Mouse (Mus musculus): ENCODE results near the gene Tcn2. TPM values are rescaled to one million over a fixed set of nuclear protein-coding genes. Genes with fewer than 3 reads are reported as not detected.
"Not testable (repeated sequence)": the region's sequence is repeated elsewhere in the genome, so short reads cannot be mapped to it uniquely, and the experiment has no call there.

Tcn2 gene
- polyA plus RNA-seq, 1 experiment from 2014 or later = 52.1 TPM

DNA sequence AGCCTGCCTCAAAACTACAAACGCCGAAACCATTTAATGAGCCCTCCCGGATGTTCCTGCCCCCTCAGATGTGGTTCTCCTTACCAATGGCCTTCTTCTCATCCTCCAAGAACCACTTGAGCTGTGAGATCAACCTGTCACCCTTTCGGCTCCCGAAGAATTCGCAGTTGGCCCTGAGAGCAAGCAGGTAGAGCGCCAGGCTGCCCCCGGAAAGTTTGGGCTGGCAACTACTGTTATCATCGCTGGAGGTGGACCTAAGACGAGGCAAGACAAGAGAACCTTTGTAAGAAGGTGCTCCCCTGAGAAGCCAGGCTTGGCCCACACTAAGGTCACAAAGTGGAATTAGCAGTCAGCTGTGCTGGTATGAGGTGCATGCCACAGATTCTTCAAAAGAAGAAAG lies 6.0 kb downstream of the Tcn2 start:
- no peak overlapping the region for H3K4me2 ChIP-seq
- no peak overlapping the region for H3K9ac ChIP-seq
- H3K4me1 ChIP-seq = peaks cover 3% of the 10 kb centered on the region
- H3K36me3 ChIP-seq = peaks cover 3% of the 10 kb centered on the region; the same call in 1 of the 2 replicates
- no peaks in the 10 kb centered on the region for H3K27me3 ChIP-seq
- no peak for ATAC-seq (ENCODE audit: borderline replicate concordance, extremely low read depth, low FRiP score, low TSS enrichment)
- H3K4me3 ChIP-seq = no peak overlapping the region
- WGBS = 74% methylated on average over 10 of the region's 10 CpGs
- no peak overlapping the region for H3K27ac ChIP-seq
- H3K9me3 ChIP-seq = no peaks in the 10 kb centered on the region

DNA sequence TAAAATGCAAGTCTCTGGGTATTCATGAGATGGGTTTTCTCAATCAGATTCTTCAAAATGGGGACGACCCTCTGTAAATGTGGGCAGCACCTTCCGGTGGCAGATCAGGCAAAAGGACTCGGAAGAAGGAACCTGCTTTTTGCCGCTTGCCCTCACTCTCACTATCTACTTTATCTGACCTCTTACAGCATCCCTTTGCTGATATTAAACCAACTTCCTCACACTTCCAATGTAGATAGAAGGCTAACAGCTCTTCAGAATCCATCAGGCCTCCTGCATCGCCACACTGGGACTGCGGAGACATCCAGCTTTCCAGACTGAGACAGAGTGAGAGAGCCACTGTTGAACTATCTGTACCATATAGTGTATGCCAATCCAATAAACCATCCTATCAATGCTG lies 9.2 kb downstream of the Tcn2 start:
- Histone ChIP-seq H3K9ac (no peak overlapping the region), H3K4me2 (no peak overlapping the region), H3K27ac (no peak overlapping the region), H3K36me3 (peaks cover 5% of the 10 kb centered on the region; the same call in 1 of the 2 replicates), H3K4me3 (no peak overlapping the region), H3K27me3 (no peaks in the 10 kb centered on the region), H3K4me1 (no peaks in the 10 kb centered on the region), H3K9me3 (no peaks in the 10 kb centered on the region)
- no peak for ATAC-seq (ENCODE audit: borderline replicate concordance, extremely low read depth, low FRiP score, low TSS enrichment)
- WGBS = 93% methylated on average over 6 of the region's 6 CpGs

DNA sequence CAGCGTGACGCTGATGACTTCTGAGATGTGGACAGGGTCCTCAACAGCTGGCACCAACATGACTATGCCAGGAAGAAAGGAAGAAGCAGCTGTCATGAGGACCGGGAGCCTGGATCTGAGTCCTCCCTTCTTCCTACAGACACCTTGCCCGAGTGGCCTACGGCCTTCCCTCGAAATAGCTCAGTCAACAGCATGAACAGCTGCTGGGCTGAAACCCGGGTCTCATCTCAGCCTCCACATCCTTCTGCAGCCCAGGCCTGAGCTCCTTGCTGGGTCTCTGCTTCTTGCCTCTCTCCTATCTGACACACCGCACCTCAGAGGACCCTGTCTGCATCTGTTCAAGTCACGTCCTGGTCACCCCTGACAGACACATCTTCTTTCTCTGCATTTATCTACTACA lies 9.8 kb downstream of the Tcn2 start:
- no peak overlapping the region for H3K9ac ChIP-seq
- no peak for ATAC-seq (ENCODE audit: borderline replicate concordance, extremely low read depth, low FRiP score, low TSS enrichment)
- 89% methylated on average over 9 of the region's 9 CpGs for WGBS
- no peaks in the 10 kb centered on the region for H3K4me1 ChIP-seq
- H3K36me3 ChIP-seq = peaks cover 6% of the 10 kb centered on the region; the same call in 1 of the 2 replicates
- H3K27me3 ChIP-seq = no peaks in the 10 kb centered on the region
- no peak overlapping the region for H3K4me2 ChIP-seq
- H3K9me3 ChIP-seq = no peaks in the 10 kb centered on the region
- no peak overlapping the region for H3K27ac ChIP-seq
- no peak overlapping the region for H3K4me3 ChIP-seq

- Histone ChIP-seq H3K27me3 (no peaks in the 10 kb centered on the region), H3K4me2 (no peak overlapping the region), H3K4me1 (no peaks in the 10 kb centered on the region), H3K9me3 (no peaks in the 10 kb centered on the region), H3K27ac (no peak overlapping the region), H3K36me3 (0 out of 2 replicates have a peak, but pooled peaks cover 3% of the 10 kb centered on the region), H3K4me3 (no peak overlapping the region), H3K9ac (no peak overlapping the region)
- ATAC-seq (ENCODE audit: borderline replicate concordance, extremely low read depth, low FRiP score, low TSS enrichment) = peak; percentile 64; the same call in 1 of the 2 replicates
- 33% methylated on average over 8 of the region's 8 CpGs for WGBS
Measured at GRCm38 (mm10) chr11:3921281-3921850, 10.6 kb downstream of the Tcn2 start.

DNA sequence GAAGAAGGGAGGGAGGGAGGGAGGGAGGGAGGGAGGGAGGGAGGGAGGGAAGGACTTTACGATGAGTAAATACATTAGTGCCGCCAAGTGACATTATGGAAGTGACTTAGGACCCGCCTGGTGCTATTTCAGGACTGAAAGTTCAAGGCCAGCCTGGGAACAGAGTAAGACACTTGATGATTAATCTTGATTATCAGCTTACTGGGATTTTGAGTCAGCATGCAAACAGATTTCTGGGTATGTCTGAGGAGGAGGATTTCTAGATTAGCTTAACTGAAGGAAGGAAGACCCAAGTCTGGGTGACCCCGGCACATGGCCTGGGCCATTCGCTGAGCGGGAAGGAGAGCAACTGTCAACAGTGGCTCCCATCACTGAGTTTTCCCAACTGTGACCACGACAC lies 11.5 kb downstream of the Tcn2 start:
- WGBS = 82% methylated on average over 7 of the region's 7 CpGs
- Histone ChIP-seq H3K4me2 (no peak overlapping the region), H3K4me3 (no peak overlapping the region), H3K36me3 (0 out of 2 replicates have a peak, but pooled peaks cover 3% of the 10 kb centered on the region), H3K9ac (no peak overlapping the region), H3K4me1 (no peaks in the 10 kb centered on the region), H3K9me3 (no peaks in the 10 kb centered on the region), H3K27me3 (no peaks in the 10 kb centered on the region), H3K27ac (no peak overlapping the region)
- no peak for ATAC-seq (ENCODE audit: borderline replicate concordance, extremely low read depth, low FRiP score, low TSS enrichment)

GRCm38 (mm10) chr11:3918738-3919137 lies 13.2 kb downstream of the Tcn2 start:
- H3K36me3 ChIP-seq = 0 out of 2 replicates have a peak, but pooled peaks cover 3% of the 10 kb centered on the region
- peaks cover 7% of the 10 kb centered on the region for H3K4me1 ChIP-seq
- no peak overlapping the region for H3K4me3 ChIP-seq
- 52% methylated on average over 1 of the region's 1 CpGs for whole genome bisulfite sequencing
- ATAC-seq (ENCODE audit: borderline replicate concordance, extremely low read depth, low FRiP score, low TSS enrichment) = no peak
- no peaks in the 10 kb centered on the region for H3K9me3 ChIP-seq
- H3K9ac ChIP-seq = no peak overlapping the region
- H3K27ac ChIP-seq = no peak overlapping the region
- no peaks in the 10 kb centered on the region for H3K27me3 ChIP-seq
- no peak overlapping the region for H3K4me2 ChIP-seq

GRCm38 (mm10) chr11:3914109-3914840 lies 17.7 kb downstream of the Tcn2 start, which contains the start of gene Slc35e4:
Gene Slc35e4, minus strand, starts transcription at chr11:3914664.
- peak; percentile 62 for ATAC-seq (ENCODE audit: borderline replicate concordance, extremely low read depth, low FRiP score, low TSS enrichment)
- peak within 1 kb of the TSS; percentile 95 for H3K4me2 ChIP-seq
- peaks cover 9% of the 10 kb centered on the region; the same call in 1 of the 2 replicates for H3K27me3 ChIP-seq
- peak within 1 kb of the TSS; percentile 51 for H3K9ac ChIP-seq
- 0 out of 2 replicates have a peak, but pooled peaks cover 3% of the 10 kb centered on the region for H3K36me3 ChIP-seq
- H3K4me3 ChIP-seq = peak within 1 kb of the TSS; percentile 64
- H3K27ac ChIP-seq = peak within 1 kb of the TSS; percentile 67
- H3K4me1 ChIP-seq = peaks cover 38% of the 10 kb centered on the region
- no peaks in the 10 kb centered on the region for H3K9me3 ChIP-seq
- under 1% methylated on average over 28 of the region's 28 CpGs for WGBS

GRCm38 (mm10) chr11:3913316-3914108 lies 18.4 kb downstream of the Tcn2 start:
- Histone ChIP-seq H3K4me3 (peak overlapping the region; percentile 64), H3K4me2 (peak overlapping the region; percentile 95), H3K9me3 (no peaks in the 10 kb centered on the region), H3K9ac (peak overlapping the region; percentile 51), H3K36me3 (0 out of 2 replicates have a peak, but pooled peaks cover 3% of the 10 kb centered on the region), H3K4me1 (peaks cover 38% of the 10 kb centered on the region), H3K27me3 (peaks cover 9% of the 10 kb centered on the region; the same call in 1 of the 2 replicates), H3K27ac (peak overlapping the region; percentile 67)
- peak; percentile 86 for ATAC-seq (ENCODE audit: borderline replicate concordance, extremely low read depth, low FRiP score, low TSS enrichment)
- under 1% methylated on average over 65 of the region's 65 CpGs for WGBS

GRCm38 (mm10) chr11:3912875-3913271 lies 19.1 kb downstream of the Tcn2 start:
- peak overlapping the region; percentile 64 for H3K4me3 ChIP-seq
- ATAC-seq (ENCODE audit: borderline replicate concordance, extremely low read depth, low FRiP score, low TSS enrichment) = no peak
- H3K27ac ChIP-seq = peak overlapping the region; percentile 67; the same call in 1 of the 2 replicates
- H3K4me2 ChIP-seq = peak overlapping the region; percentile 95
- peaks cover 38% of the 10 kb centered on the region for H3K4me1 ChIP-seq
- H3K36me3 ChIP-seq = 0 out of 2 replicates have a peak, but pooled peaks cover 3% of the 10 kb centered on the region
- peak overlapping the region; percentile 51 for H3K9ac ChIP-seq
- peaks cover 9% of the 10 kb centered on the region; the same call in 1 of the 2 replicates for H3K27me3 ChIP-seq
- WGBS = 3% methylated on average over 16 of the region's 16 CpGs
- no peaks in the 10 kb centered on the region for H3K9me3 ChIP-seq

DNA sequence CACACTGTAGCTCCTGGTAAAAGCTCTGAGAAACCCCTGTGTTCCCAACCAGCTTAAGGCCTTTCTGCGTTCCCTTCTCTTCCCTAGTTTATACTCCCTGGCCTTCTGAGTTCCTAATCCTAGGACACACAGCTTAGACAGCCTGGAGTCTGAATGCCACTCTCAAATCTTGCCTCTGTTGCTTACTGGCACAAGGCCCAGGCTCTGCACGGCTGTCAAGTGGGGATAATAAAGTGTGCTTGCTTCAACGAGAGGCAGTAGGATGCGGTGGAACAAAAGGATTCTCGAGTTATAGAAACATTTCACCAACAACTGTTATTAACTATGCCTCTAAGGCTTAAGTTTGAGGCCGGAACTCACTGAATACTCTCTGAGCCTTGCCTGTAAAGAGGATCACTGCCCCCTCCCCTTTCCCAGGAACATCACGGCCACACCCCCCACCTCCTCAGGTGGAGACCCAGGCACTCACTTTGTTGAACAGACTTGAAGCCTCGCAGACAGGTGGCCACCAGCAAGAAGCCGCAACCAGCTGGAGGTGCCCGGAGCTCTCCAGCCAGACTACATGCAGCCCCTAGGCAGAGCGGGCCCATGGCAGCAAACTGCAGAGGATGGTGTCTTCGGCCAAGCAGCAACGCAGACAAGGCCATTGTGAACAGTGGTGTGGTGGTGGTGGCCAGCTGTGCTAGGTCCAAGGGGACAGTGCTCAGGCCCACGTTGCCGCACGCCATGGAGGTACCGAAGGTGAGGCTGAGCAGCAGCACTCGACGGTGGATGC lies 19.7 kb downstream of the Tcn2 start:
- peak overlapping the region; percentile 95 for H3K4me2 ChIP-seq
- peaks cover 9% of the 10 kb centered on the region; the same call in 1 of the 2 replicates for H3K27me3 ChIP-seq
- no peaks in the 10 kb centered on the region for H3K9me3 ChIP-seq
- no peak overlapping the region for H3K27ac ChIP-seq
- H3K9ac ChIP-seq = no peak overlapping the region
- no peaks in the 10 kb centered on the region for H3K36me3 ChIP-seq
- no peak for ATAC-seq (ENCODE audit: borderline replicate concordance, extremely low read depth, low FRiP score, low TSS enrichment)
- peak overlapping the region; percentile 64 for H3K4me3 ChIP-seq
- H3K4me1 ChIP-seq = peaks cover 38% of the 10 kb centered on the region
- 18% methylated on average over 19 of the region's 19 CpGs for WGBS

- ATAC-seq (ENCODE audit: borderline replicate concordance, extremely low read depth, low FRiP score, low TSS enrichment); H3K9ac ChIP-seq; H3K36me3 ChIP-seq; H3K27ac ChIP-seq; H3K9me3 ChIP-seq; H3K4me3 ChIP-seq; H3K27me3 ChIP-seq: not testable (repeated sequence)
- 88% methylated on average over 6 of the region's 6 CpGs for WGBS
- H3K4me1 ChIP-seq = peaks cover 38% of the 10 kb centered on the region
- peak overlapping the region; percentile 4; the same call in 1 of the 2 replicates for H3K4me2 ChIP-seq
Measured at GRCm38 (mm10) chr11:3911440-3911839, 20.5 kb downstream of the Tcn2 start.
